Comparison of ENCODE assay signal across 8 mouse cellular contexts in genomic region chr4:132329115-132329834, GRCm38 (mm10). TPM values are rescaled to one million over a fixed set of nuclear protein-coding genes. Genes with fewer than 3 reads are reported as not detected.
A peak's percentile ranks its signal among the peaks of the same experiment; 100 is the strongest.
DNase-seq lines count a peak whose midpoint lies in the region; ATAC-seq lines count a peak whose summit lies in the region.

TSS of gene Trnau1ap (minus strand) at chr4:132329538.

- peaks cover 21% of the 10 kb centered on the region for H3K4me1 ChIP-seq in hindbrain, embryonic 10.5 days (replicated peaks)

- H3K27ac ChIP-seq in hindbrain, embryonic 10.5 days, result peak within 1 kb of the TSS; percentile 96

- ATAC-seq in frontal cortex, adult (ENCODE audit: low TSS enrichment), result peak; percentile 98

- no peaks in the 10 kb centered on the region for H3K9me3 ChIP-seq in hindbrain, embryonic 10.5 days

- no peaks in the 10 kb centered on the region for H3K27me3 ChIP-seq in hindbrain, embryonic 10.5 days (ENCODE audit: insufficient read depth, poor library complexity, severe bottlenecking)

- WGBS in hindbrain, embryonic 10.5 days, result under 1% methylated on average over 52 of the region's 52 CpGs

- H3K36me3 ChIP-seq in hindbrain, embryonic 10.5 days, result peaks cover 65% of the 10 kb centered on the region

- H3K4me3 ChIP-seq in hindbrain, embryonic 10.5 days, result peak within 1 kb of the TSS; percentile 90

- peak; percentile 84 for DNase-seq in MN1 (ENCODE audit: low spot score)
- DNase-seq in cerebellum, adult 8-10 months, result peak; percentile 83
- peak; percentile 94 for DNase-seq in hindbrain, embryonic 10.5 days (ENCODE audit: low spot score)
- DNase-seq in layer of hippocampus, postnatal 14 days (ENCODE audit: low spot score in 2 of 2), result peak; percentile 72 to 83
- DNase-seq in lung, postnatal 14 days, result peak; percentile 92
- DNase-seq in retina, adult 2 months (ENCODE audit: low read depth, low spot score), result peak; percentile 79
- DNase-seq in thymus, postnatal 36 days, result peak; percentile 91

RNA-seq across cellular contexts. Expression of gene Trnau1ap, which starts in this region (rescaled TPM):
- polyA plus RNA-seq in hindbrain, embryonic 10.5 days (2016; fragmentation: Nextera tagmentation; extraction: Ambion mirVana), result 90.6 and 91.5 TPM in 2 replicates
- 10 to 100 TPM; 19.3 to 22.3 TPM for total RNA-seq in layer of hippocampus, postnatal 14 days (2021)

Comparison
In these comparisons a context has a peak if more than half of its experiments do, and no peak if none do; other contexts are left out.
1. Peak in every context shown above with its lines: DNase-seq, ATAC-seq, H3K4me3 ChIP-seq and H3K27ac ChIP-seq.